Mouse (Mus musculus): ENCODE data around the gene Sox30.
"Not testable (repeated sequence)": the region's sequence is repeated elsewhere in the genome, so short reads cannot be mapped to it uniquely, and the experiment has no call there.

- TF ChIP-seq POLR2A (IDR thresholded peaks at IDR 0.05; ENCODE audit: control insufficient read depth, low read depth, low read length) = not testable (repeated sequence)
- peak; percentile 38; the same call in 1 of the 2 replicates for TF ChIP-seq CTCF (IDR thresholded peaks at IDR 0.05; ENCODE audit: control insufficient read depth, insufficient read depth, insufficient replicate concordance, low read depth, low read length)
These were observed 72.1 kb downstream of the Sox30 start, which contains the start of gene Gm12166 for GRCm38 (mm10) chr11:46052105-46052659.

Measured in testis, adult 2 months (tissue).